Mouse (Mus musculus) liver, embryonic 16.5 days (tissue): Measurements from ENCODE around the gene Atp7a. TPM values are rescaled to one million over a fixed set of nuclear protein-coding genes. Genes with fewer than 3 reads are reported as not detected.

Experiments used
- ATAC-seq: fragments of 200-750 bp; cut with Nextera tagmentation; 2 replicates; pipeline ENCODE4 v1.8.0; 2017; ENCODE audit warnings: low read depth, mild to moderate bottlenecking, moderate number of reproducible peaks, moderate library complexity
- H3K27ac ChIP-seq: fragments of 300-500 bp; sonication (generic); 2 replicates; pipeline ENCODE4 v1.5.1; 2014; ENCODE audit warnings: mild to moderate bottlenecking, low read length
- H3K27me3 ChIP-seq: fragments of 300-500 bp; sonication (generic); 2 replicates; pipeline ENCODE4 v1.6.1; 2014; ENCODE audit warnings: low read depth, low read length, mixed read lengths; ENCODE audit not compliant: control insufficient read depth, insufficient read depth
- H3K36me3 ChIP-seq: fragments of 300-500 bp; sonication (generic); 2 replicates; pipeline ENCODE4 v1.6.1; 2014; ENCODE audit warnings: mild to moderate bottlenecking; ENCODE audit not compliant: control insufficient read depth, insufficient read depth
- H3K4me1 ChIP-seq: fragments of 300-500 bp; sonication (generic); 2 replicates; pipeline ENCODE4 v1.6.1; 2014; ENCODE audit warnings: low read depth, low read length, mixed read lengths; ENCODE audit not compliant: control insufficient read depth
- H3K4me2 ChIP-seq: fragments of 300-500 bp; sonication (generic); 2 replicates; pipeline ENCODE4 v1.6.1; 2014; ENCODE audit warnings: low read depth, low read length, mixed read lengths
- H3K4me3 ChIP-seq: fragments of 300-500 bp; sonication (generic); 2 replicates; pipeline ENCODE4 v1.5.1; 2014; ENCODE audit warnings: low read depth, mild to moderate bottlenecking, low read length
- H3K9ac ChIP-seq: fragments of 300-500 bp; sonication (generic); 2 replicates; pipeline ENCODE4 v1.6.1; 2014; ENCODE audit warnings: low read depth, low read length
- H3K9me3 ChIP-seq: fragments of 300-500 bp; sonication (generic); replicated peaks from 2 replicates; pipeline ENCODE4 v1.6.1; 2016; ENCODE audit warnings: low read length; ENCODE audit not compliant: control insufficient read depth
- WGBS: fragments of 180-500 bp; shearing (Covaris S2); extraction: QIAGEN DNeasy Blood & Tissue Kit; methylation state at CpG from one replicate; pipeline ENCODE4 v1.1.7; 2014; ENCODE audit not compliant: insufficient replicate concordance; 5-methylcytosine and 5-hydroxymethylcytosine counted together
- polyA plus RNA-seq: library from polyadenylated mRNA; unstranded; fragments of >200 nt; fragmentation: Nextera tagmentation; extraction: Ambion mirVana; gene quantifications from 2 replicates; pipeline ENCODE4 v1.2.1, GENCODE M21; 2015

Gene Atp7a
- polyA plus RNA-seq, 1 experiment from 2014 or later: 14.7 TPM

DNA sequence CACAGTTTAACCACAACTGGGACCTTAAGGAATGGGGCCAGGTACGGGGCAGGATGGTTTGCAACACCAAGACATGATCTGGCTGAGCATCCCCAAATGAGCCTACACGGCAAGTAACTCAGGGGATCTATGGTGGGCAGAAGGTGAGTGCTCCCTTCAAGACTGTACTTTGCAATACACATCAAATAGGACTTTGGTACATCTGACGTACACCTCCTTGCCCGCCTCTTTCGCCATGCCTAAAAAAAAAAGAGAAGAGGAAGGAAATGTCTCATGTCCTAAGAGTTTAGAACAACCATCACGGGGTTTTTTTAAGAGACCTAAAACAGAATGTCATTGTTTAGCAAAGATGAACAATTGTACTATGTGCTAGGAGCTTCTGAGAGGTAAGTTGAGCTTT, 115.9 kb downstream of the Atp7a start, which contains the start of gene Tlr13:
Gene Tlr13, plus strand, starts transcription at position 269 of the 400 bp plus-strand sequence.
- Histone ChIP-seq H3K27me3 (no peaks in the 10 kb centered on the region), H3K4me2 (no peak within 1 kb of the TSS), H3K4me3 (no peak within 1 kb of the TSS), H3K4me1 (no peaks in the 10 kb centered on the region), H3K9ac (no peak within 1 kb of the TSS), H3K36me3 (no peaks in the 10 kb centered on the region), H3K27ac (no peak within 1 kb of the TSS), H3K9me3 (no peaks in the 10 kb centered on the region)
- WGBS: 51% methylated on average over 6 of the region's 6 CpGs
- no peak for ATAC-seq

- Histone ChIP-seq H3K9me3 (no peaks in the 10 kb centered on the region), H3K4me2 (no peak overlapping the region), H3K4me1 (no peaks in the 10 kb centered on the region), H3K9ac (no peak overlapping the region), H3K27ac (no peak overlapping the region), H3K4me3 (no peak overlapping the region), H3K36me3 (no peaks in the 10 kb centered on the region), H3K27me3 (no peaks in the 10 kb centered on the region)
- WGBS: 48% methylated on average over 1 of the region's 1 CpGs
- no peak for ATAC-seq
These were observed 121.1 kb downstream of the Atp7a start for GRCm38 (mm10) chrX:106148185-106148584.

- WGBS: 52% methylated on average over 3 of the region's 3 CpGs
- H3K36me3 ChIP-seq: no peaks in the 10 kb centered on the region
- H3K4me3 ChIP-seq: no peak overlapping the region
These were observed 122.4 kb downstream of the Atp7a start for GRCm38 (mm10) chrX:106149460-106149859.

GRCm38 (mm10) chrX:106154180-106154586, 127.1 kb downstream of the Atp7a start:
- ATAC-seq: peak; percentile 84
- Histone ChIP-seq H3K9ac (no peak overlapping the region), H3K36me3 (no peaks in the 10 kb centered on the region), H3K9me3 (no peaks in the 10 kb centered on the region), H3K4me2 (no peak overlapping the region), H3K27me3 (no peaks in the 10 kb centered on the region), H3K4me3 (no peak overlapping the region), H3K4me1 (no peaks in the 10 kb centered on the region; the same call in 1 of the 2 replicates), H3K27ac (peak overlapping the region; percentile 50; the same call in 1 of the 2 replicates)

More at GRCm38 (mm10) chrX:106149460-106149859, 122.4 kb downstream of the Atp7a start:
- Histone ChIP-seq H3K9me3 (no peaks in the 10 kb centered on the region), H3K27ac (no peak overlapping the region), H3K9ac (no peak overlapping the region), H3K4me1 (no peaks in the 10 kb centered on the region; the same call in 1 of the 2 replicates), H3K4me2 (no peak overlapping the region), H3K27me3 (no peaks in the 10 kb centered on the region)
- ATAC-seq: no peak

- H3K36me3 ChIP-seq: no peaks in the 10 kb centered on the region
- H3K4me3 ChIP-seq: no peak overlapping the region
- H3K4me2 ChIP-seq: no peak overlapping the region
- WGBS: 42% methylated on average over 4 of the region's 4 CpGs
- H3K9me3 ChIP-seq: no peaks in the 10 kb centered on the region
- no peaks in the 10 kb centered on the region; the same call in 1 of the 2 replicates for H3K4me1 ChIP-seq
- H3K9ac ChIP-seq: no peak overlapping the region
- H3K27me3 ChIP-seq: no peaks in the 10 kb centered on the region
- H3K27ac ChIP-seq: peak overlapping the region; percentile 33
- ATAC-seq: no peak; the same call in 1 of the 2 replicates
These were observed 128.8 kb downstream of the Atp7a start for GRCm38 (mm10) chrX:106155892-106156291.

- Histone ChIP-seq H3K4me1 (no peaks in the 10 kb centered on the region), H3K4me2 (no peak overlapping the region), H3K4me3 (no peak overlapping the region), H3K27me3 (no peaks in the 10 kb centered on the region), H3K9ac (no peak overlapping the region), H3K27ac (no peak overlapping the region), H3K36me3 (no peaks in the 10 kb centered on the region), H3K9me3 (no peaks in the 10 kb centered on the region)
- ATAC-seq: peak; percentile 93
- 29% methylated on average over 5 of the region's 5 CpGs for WGBS
These were observed 136.9 kb downstream of the Atp7a start for GRCm38 (mm10) chrX:106163995-106164394.

DNA sequence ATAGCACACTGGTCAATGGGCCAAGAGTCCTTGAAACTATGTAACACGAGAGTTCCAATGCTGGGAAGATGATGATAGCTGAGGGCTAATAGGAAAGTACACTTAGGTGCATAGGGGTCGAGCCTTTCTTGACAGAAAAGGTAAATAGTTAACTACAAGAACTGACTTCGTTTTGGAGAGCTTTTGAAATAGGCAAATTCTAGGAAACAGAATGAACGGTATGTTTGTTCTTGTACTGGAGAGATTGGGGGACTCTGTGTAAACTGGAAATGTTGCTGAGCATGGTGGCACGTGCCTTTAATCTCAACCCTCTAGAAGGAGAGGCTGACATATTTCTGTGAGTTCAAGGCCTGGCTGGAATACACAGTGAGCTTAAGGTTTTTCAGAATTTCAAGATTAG, 137.5 kb downstream of the Atp7a start:
- Histone ChIP-seq H3K36me3 (no peaks in the 10 kb centered on the region), H3K4me2 (no peak overlapping the region), H3K4me3 (no peak overlapping the region), H3K9ac (no peak overlapping the region), H3K27ac (no peak overlapping the region), H3K27me3 (no peaks in the 10 kb centered on the region), H3K9me3 (no peaks in the 10 kb centered on the region), H3K4me1 (no peaks in the 10 kb centered on the region)
- WGBS: 49% methylated on average over 5 of the region's 5 CpGs
- peak; percentile 64 for ATAC-seq

- Histone ChIP-seq H3K27ac (peak overlapping the region; percentile 55; the same call in 1 of the 2 replicates), H3K9ac (no peak overlapping the region), H3K27me3 (no peaks in the 10 kb centered on the region), H3K9me3 (no peaks in the 10 kb centered on the region), H3K36me3 (no peaks in the 10 kb centered on the region), H3K4me3 (no peak overlapping the region), H3K4me1 (no peaks in the 10 kb centered on the region), H3K4me2 (no peak overlapping the region)
- no peak for ATAC-seq
- 38% methylated on average over 1 of the region's 1 CpGs for WGBS
These were observed 138.0 kb downstream of the Atp7a start for GRCm38 (mm10) chrX:106165089-106165488.

- 22% methylated on average over 18 of the region's 18 CpGs for WGBS
- peak overlapping the region; percentile 28 for H3K4me3 ChIP-seq
- peak; percentile 58 for ATAC-seq
- H3K9ac ChIP-seq: peak overlapping the region; percentile 10
- H3K9me3 ChIP-seq: no peaks in the 10 kb centered on the region
- peak overlapping the region; percentile 51 for H3K4me2 ChIP-seq
- H3K4me1 ChIP-seq: no peaks in the 10 kb centered on the region; the same call in 1 of the 2 replicates
- H3K27ac ChIP-seq: no peak overlapping the region
- H3K36me3 ChIP-seq: no peaks in the 10 kb centered on the region
- H3K27me3 ChIP-seq: no peaks in the 10 kb centered on the region
These were observed 144.2 kb downstream of the Atp7a start for GRCm38 (mm10) chrX:106171106-106171852.
